Mouse (Mus musculus) left cerebral cortex, adult 11 months (tissue): Measurements from ENCODE around the gene Prnd.

Source experiments
- DNase-seq: peaks from one replicate; pipeline ENCODE4 v3.0.0; 2022; ENCODE audit warnings: low spot score

Prnd gene

GRCm38 (mm10) chr2:131950598-131951095, at the start of gene Prnd:
Gene Prnd, plus strand, starts transcription at chr2:131950861.
- no peak for DNase-seq

- DNase-seq, result no peak
Measured at GRCm38 (mm10) chr2:131902423-131902822, 48.2 kb upstream of the Prnd start.

- no peak for DNase-seq
Measured at GRCm38 (mm10) chr2:131902867-131903266, 47.8 kb upstream of the Prnd start.

GRCm38 (mm10) chr2:131905025-131905424, 45.6 kb upstream of the Prnd start:
- no peak for DNase-seq

- DNase-seq, result no peak
Measured at GRCm38 (mm10) chr2:131905776-131906175, 44.9 kb upstream of the Prnd start.

- no peak for DNase-seq
Measured at GRCm38 (mm10) chr2:131906266-131906665, 44.4 kb upstream of the Prnd start.

GRCm38 (mm10) chr2:131906846-131907245, 43.8 kb upstream of the Prnd start:
- no peak for DNase-seq

- no peak for DNase-seq
Measured at GRCm38 (mm10) chr2:131907311-131907710, 43.4 kb upstream of the Prnd start.

GRCm38 (mm10) chr2:131908351-131908861, 42.3 kb upstream of the Prnd start:
- no peak for DNase-seq

- DNase-seq, result no peak
Measured at GRCm38 (mm10) chr2:131908906-131909305, 41.8 kb upstream of the Prnd start.

- peak; percentile 79 for DNase-seq
Measured at GRCm38 (mm10) chr2:131909683-131910572, 40.7 kb upstream of the Prnd start, which contains the start of the genes Prnp and Prn. Gene Prnp, plus strand, starts transcription at chr2:131909928. Gene Prn, plus strand, starts transcription at chr2:131909957.

- no peak for DNase-seq
Measured at GRCm38 (mm10) chr2:131910847-131911246, 39.8 kb upstream of the Prnd start.

GRCm38 (mm10) chr2:131911341-131911740, 39.3 kb upstream of the Prnd start:
- no peak for DNase-seq

- DNase-seq, result no peak
Measured at GRCm38 (mm10) chr2:131912526-131913258, 38.0 kb upstream of the Prnd start.

- DNase-seq, result no peak
Measured at GRCm38 (mm10) chr2:131932275-131932902, 18.3 kb upstream of the Prnd start.

GRCm38 (mm10) chr2:131933013-131933412, 17.6 kb upstream of the Prnd start:
- DNase-seq, result no peak

- no peak for DNase-seq
Measured at GRCm38 (mm10) chr2:131933598-131933997, 17.1 kb upstream of the Prnd start.

- DNase-seq, result no peak
Measured at GRCm38 (mm10) chr2:131934243-131934642, 16.4 kb upstream of the Prnd start.

- no peak for DNase-seq
Measured at GRCm38 (mm10) chr2:131935390-131936105, 15.1 kb upstream of the Prnd start.

- DNase-seq, result no peak
Measured at GRCm38 (mm10) chr2:131936410-131936809, 14.3 kb upstream of the Prnd start.

GRCm38 (mm10) chr2:131939404-131940111, 11.1 kb upstream of the Prnd start:
- no peak for DNase-seq
